Mouse (Mus musculus) E14TG2a.4 (cell line): ENCODE data around the gene Kcnip3.

Experiments
- H3K27me3 ChIP-seq: 2 replicates; pipeline ENCODE4 v1.6.1; 2014; ENCODE audit warnings: low read length, control low read depth; ENCODE audit not compliant: insufficient read depth
- H3K36me3 ChIP-seq: 2 replicates; pipeline ENCODE4 v1.6.1; 2014; ENCODE audit warnings: low read length, control low read depth; ENCODE audit not compliant: insufficient read depth
- H3K4me1 ChIP-seq: replicated peaks from 2 replicates; pipeline ENCODE4 v1.6.1; 2014; ENCODE audit warnings: low read depth, low read length, control low read depth
- H3K4me3 ChIP-seq: replicated peaks from 2 replicates; pipeline ENCODE4 v1.5.1; 2014; ENCODE audit warnings: mild to moderate bottlenecking, low read length
- H3K9me3 ChIP-seq: 2 replicates; pipeline ENCODE4 v1.6.1; 2014; ENCODE audit warnings: low read length, control low read depth
- CTCF ChIP-seq: conservative IDR thresholded peaks from 2 replicates; pipeline ENCODE4 v1.5.1; 2014; ENCODE audit warnings: low read length
- NANOG ChIP-seq: IDR thresholded peaks from 2 replicates; pipeline ENCODE4 v1.6.1; 2014; ENCODE audit warnings: borderline replicate concordance, low read length, mixed read lengths
- POU5F1 ChIP-seq: IDR thresholded peaks from 2 replicates; pipeline ENCODE4 v1.6.1; 2014; ENCODE audit warnings: low read length, borderline replicate concordance

The Kcnip3 gene

GRCm38 (mm10) chr2:127462314-127462713 is 59.6 kb downstream of the Kcnip3 start:
- peaks cover 5% of the 10 kb centered on the region; the same call in 1 of the 2 replicates for H3K9me3 ChIP-seq
- no peaks in the 10 kb centered on the region for H3K36me3 ChIP-seq
- H3K4me3 ChIP-seq, result no peak overlapping the region
- TF ChIP-seq CTCF (peak; percentile 87), NANOG (no peak)
- H3K27me3 ChIP-seq, result peaks cover 25% of the 10 kb centered on the region
- H3K4me1 ChIP-seq, result peaks cover 14% of the 10 kb centered on the region; the same call in 1 of the 2 replicates

- no peaks in the 10 kb centered on the region for H3K36me3 ChIP-seq
- H3K4me3 ChIP-seq, result no peak overlapping the region
- TF ChIP-seq CTCF, result no peak
- no peak for TF ChIP-seq POU5F1
- no peak for TF ChIP-seq NANOG
- H3K4me1 ChIP-seq, result peaks cover 14% of the 10 kb centered on the region; the same call in 1 of the 2 replicates
- peaks cover 21% of the 10 kb centered on the region for H3K27me3 ChIP-seq
- peaks cover 5% of the 10 kb centered on the region; the same call in 1 of the 2 replicates for H3K9me3 ChIP-seq
Measured at GRCm38 (mm10) chr2:127461351-127461750, 60.5 kb downstream of the Kcnip3 start.

DNA sequence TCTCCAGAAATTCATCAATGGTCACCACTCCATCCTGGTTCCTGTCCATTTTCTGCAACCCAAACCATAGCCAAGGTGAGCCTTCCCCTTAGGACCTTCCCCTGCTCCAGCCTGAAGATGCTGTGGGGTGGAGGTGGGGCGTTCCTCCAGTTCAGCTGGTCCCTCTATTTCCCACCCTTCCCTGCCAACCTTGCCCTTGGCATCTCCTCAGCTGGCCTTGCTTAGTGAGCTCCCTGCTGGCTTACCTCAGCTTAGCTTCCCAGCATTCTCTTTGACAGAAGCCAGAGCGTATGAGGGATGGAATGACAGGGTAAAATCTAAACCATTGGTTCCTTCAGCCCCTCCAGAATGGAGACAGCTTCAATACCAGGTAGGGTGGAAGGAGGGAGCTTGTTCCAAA is 62.6 kb downstream of the Kcnip3 start:
- TF ChIP-seq NANOG, result no peak
- no peak for TF ChIP-seq CTCF
- TF ChIP-seq POU5F1, result no peak
- H3K36me3 ChIP-seq, result no peaks in the 10 kb centered on the region
- H3K9me3 ChIP-seq, result peaks cover 4% of the 10 kb centered on the region; the same call in 1 of the 2 replicates
- peaks cover 15% of the 10 kb centered on the region for H3K27me3 ChIP-seq
- H3K4me3 ChIP-seq, result no peak overlapping the region
- peaks cover 14% of the 10 kb centered on the region; the same call in 1 of the 2 replicates for H3K4me1 ChIP-seq

GRCm38 (mm10) chr2:127453764-127454163 is 68.1 kb downstream of the Kcnip3 start:
- H3K27me3 ChIP-seq, result peaks cover 35% of the 10 kb centered on the region
- H3K4me1 ChIP-seq, result peaks cover 16% of the 10 kb centered on the region
- TF ChIP-seq NANOG (no peak), CTCF (peak; percentile 95)
- no peaks in the 10 kb centered on the region for H3K36me3 ChIP-seq
- H3K4me3 ChIP-seq, result no peak overlapping the region
- H3K9me3 ChIP-seq, result no peaks in the 10 kb centered on the region

GRCm38 (mm10) chr2:127453141-127453540 is 68.8 kb downstream of the Kcnip3 start:
- Histone ChIP-seq H3K9me3 (no peaks in the 10 kb centered on the region), H3K27me3 (peaks cover 35% of the 10 kb centered on the region), H3K4me3 (no peak overlapping the region), H3K36me3 (no peaks in the 10 kb centered on the region), H3K4me1 (peaks cover 16% of the 10 kb centered on the region)
- TF ChIP-seq NANOG, result no peak
- TF ChIP-seq CTCF, result no peak
- TF ChIP-seq POU5F1, result no peak

- Histone ChIP-seq H3K9me3 (no peaks in the 10 kb centered on the region), H3K27me3 (peaks cover 35% of the 10 kb centered on the region), H3K4me1 (peaks cover 16% of the 10 kb centered on the region), H3K4me3 (no peak overlapping the region), H3K36me3 (no peaks in the 10 kb centered on the region)
- TF ChIP-seq POU5F1 (no peak), NANOG (no peak), CTCF (no peak)
Measured at GRCm38 (mm10) chr2:127451748-127452147, 70.1 kb downstream of the Kcnip3 start.

GRCm38 (mm10) chr2:127449691-127450090 is 72.2 kb downstream of the Kcnip3 start:
- Histone ChIP-seq H3K27me3 (peaks cover 29% of the 10 kb centered on the region), H3K4me3 (no peak overlapping the region), H3K36me3 (no peaks in the 10 kb centered on the region), H3K9me3 (no peaks in the 10 kb centered on the region), H3K4me1 (peaks cover 20% of the 10 kb centered on the region)
- TF ChIP-seq POU5F1 (no peak), NANOG (no peak), CTCF (no peak)

GRCm38 (mm10) chr2:127446847-127447246 is 75.0 kb downstream of the Kcnip3 start:
- TF ChIP-seq NANOG (no peak), CTCF (no peak), POU5F1 (no peak)

More at GRCm38 (mm10) chr2:127446847-127447246, 75.0 kb downstream of the Kcnip3 start:
- Histone ChIP-seq H3K27me3 (peaks cover 12% of the 10 kb centered on the region), H3K4me1 (peaks cover 32% of the 10 kb centered on the region), H3K4me3 (no peak overlapping the region), H3K36me3 (peaks cover 9% of the 10 kb centered on the region), H3K9me3 (no peaks in the 10 kb centered on the region)
